Mouse (Mus musculus) lung, embryonic 14.5 days (tissue): ENCODE data around the gene Slc25a24. TPM values are rescaled to one million over a fixed set of nuclear protein-coding genes. Genes with fewer than 3 reads are reported as not detected.

Source experiments
- ATAC-seq: fragments of 200-750 bp; cut with Nextera tagmentation; 2 replicates; pipeline ENCODE4 v1.8.0; 2017; ENCODE audit warnings: mild to moderate bottlenecking, moderate TSS enrichment, moderate library complexity; ENCODE audit not compliant: insufficient read depth
- DNase-seq: peaks from one replicate; pipeline ENCODE4 v3.0.0-alpha.2; 2015
- H3K27ac ChIP-seq: fragments of 300-500 bp; sonication (generic); 2 replicates; pipeline ENCODE4 v1.5.1; 2014; ENCODE audit warnings: low read depth, mild to moderate bottlenecking, moderate library complexity
- H3K27me3 ChIP-seq: fragments of 300-500 bp; sonication (generic); 2 replicates; pipeline ENCODE4 v1.6.1; 2014; ENCODE audit warnings: low read length, control low read depth; ENCODE audit not compliant: insufficient read depth
- H3K36me3 ChIP-seq: fragments of 300-500 bp; sonication (generic); 2 replicates; pipeline ENCODE4 v1.6.1; 2014; ENCODE audit warnings: control low read depth; ENCODE audit not compliant: insufficient read depth
- H3K4me1 ChIP-seq: fragments of 300-500 bp; sonication (generic); 2 replicates; pipeline ENCODE4 v1.6.1; 2014; ENCODE audit warnings: antibody characterized with exemption, control low read depth; ENCODE audit not compliant: insufficient read depth
- H3K4me2 ChIP-seq: fragments of 300-500 bp; sonication (generic); 2 replicates; pipeline ENCODE4 v1.6.1; 2014; ENCODE audit warnings: mild to moderate bottlenecking
- H3K4me3 ChIP-seq: fragments of 300-500 bp; sonication (generic); 2 replicates; pipeline ENCODE4 v1.5.1; 2014; ENCODE audit warnings: low read depth, low read length
- H3K9ac ChIP-seq: fragments of 300-500 bp; sonication (generic); 2 replicates; pipeline ENCODE4 v1.6.1; 2014
- H3K9me3 ChIP-seq: fragments of 300-500 bp; sonication (generic); 2 replicates; pipeline ENCODE4 v1.6.1; 2016; ENCODE audit warnings: low read depth, low read length, control low read depth
- CTCF ChIP-seq: IDR thresholded peaks from 2 replicates; pipeline ENCODE4 v1.5.1; 2016; ENCODE audit warnings: antibody characterized with exemption, low read depth
- WGBS: fragments of 180-500 bp; shearing (Covaris S2); extraction: QIAGEN DNeasy Blood & Tissue Kit; methylation state at CpG from one replicate; pipeline ENCODE4 v1.1.7; 2014; 5-methylcytosine and 5-hydroxymethylcytosine counted together
- polyA plus RNA-seq: library from polyadenylated mRNA; unstranded; fragments of >200 nt; fragmentation: Nextera tagmentation; extraction: Ambion mirVana; gene quantifications from 2 replicates; pipeline ENCODE4 v1.2.1, GENCODE M21; 2014

Slc25a24 gene
- polyA plus RNA-seq, 1 experiment from 2014 or later, result 35.8 TPM

DNA sequence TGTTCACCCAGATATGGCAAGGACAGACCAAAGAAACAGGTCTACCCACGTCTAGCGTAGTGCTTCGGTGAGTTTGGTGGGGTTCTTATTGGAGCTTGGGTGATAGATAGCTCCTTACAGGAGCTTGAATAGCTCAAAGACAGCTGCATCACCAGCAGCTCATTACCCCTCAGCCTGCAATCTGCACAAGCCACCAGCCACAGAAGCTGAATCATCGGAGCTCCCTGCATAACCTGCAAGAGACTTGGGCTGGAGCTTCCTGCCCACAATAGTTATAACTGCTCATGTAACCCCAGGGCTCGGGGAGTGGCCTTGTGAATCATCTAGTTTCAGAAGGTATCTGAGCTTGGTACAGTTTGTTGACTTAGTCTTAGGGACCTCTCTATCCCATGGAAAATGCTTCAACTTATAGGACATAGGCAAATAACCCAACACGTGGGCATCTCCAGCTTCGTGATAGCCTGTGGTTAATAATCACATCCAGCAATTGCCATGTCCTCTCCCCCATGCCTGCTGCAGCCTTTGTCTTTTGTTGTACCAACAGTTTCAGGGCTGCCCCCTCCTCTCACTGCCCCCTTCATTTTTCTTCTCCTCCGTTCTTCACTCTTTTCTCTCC is 42.4 kb downstream of the Slc25a24 start:
- H3K36me3 ChIP-seq, result peaks cover 24% of the 10 kb centered on the region
- H3K4me1 ChIP-seq, result no peaks in the 10 kb centered on the region
- WGBS, result 73% methylated on average over 8 of the region's 8 CpGs
- no peak overlapping the region for H3K9ac ChIP-seq
- no peak overlapping the region for H3K4me3 ChIP-seq
- no peak overlapping the region for H3K4me2 ChIP-seq
- H3K27me3 ChIP-seq, result no peaks in the 10 kb centered on the region
- no peak for DNase-seq
- H3K9me3 ChIP-seq, result no peaks in the 10 kb centered on the region
- no peak overlapping the region for H3K27ac ChIP-seq
- ATAC-seq, result no peak
- no peak for TF ChIP-seq CTCF

DNA sequence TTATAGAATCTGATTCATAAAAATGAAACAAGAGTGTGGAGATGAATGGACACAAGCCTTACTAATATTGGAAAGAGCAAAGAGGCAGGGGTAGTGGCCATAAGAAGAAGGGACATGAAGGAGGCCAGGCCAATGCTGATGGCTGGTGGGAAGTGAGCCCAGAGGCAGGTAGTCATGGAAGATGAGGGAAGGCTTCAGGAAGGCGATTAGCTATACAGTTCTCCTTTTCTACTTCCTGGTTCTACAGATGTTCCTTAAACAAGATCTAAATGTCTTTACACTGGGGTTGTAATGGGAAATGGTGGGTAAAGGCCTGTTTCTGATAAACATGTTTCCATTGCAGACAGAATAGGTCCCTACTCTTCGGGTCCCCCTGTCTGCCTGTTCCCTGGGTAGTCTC is 46.2 kb downstream of the Slc25a24 start:
- TF ChIP-seq CTCF, result no peak
- Histone ChIP-seq H3K27ac (no peak overlapping the region), H3K36me3 (peaks cover 21% of the 10 kb centered on the region), H3K27me3 (no peaks in the 10 kb centered on the region), H3K9ac (no peak overlapping the region), H3K9me3 (no peaks in the 10 kb centered on the region), H3K4me1 (no peaks in the 10 kb centered on the region), H3K4me2 (no peak overlapping the region), H3K4me3 (no peak overlapping the region)
- ATAC-seq (no peak), DNase-seq (no peak)
- WGBS, result 90% methylated on average over 2 of the region's 2 CpGs

- Histone ChIP-seq H3K9me3 (no peaks in the 10 kb centered on the region), H3K4me3 (no peak overlapping the region), H3K4me1 (no peaks in the 10 kb centered on the region), H3K27me3 (no peaks in the 10 kb centered on the region), H3K4me2 (no peak overlapping the region), H3K27ac (no peak overlapping the region), H3K36me3 (peaks cover 4% of the 10 kb centered on the region; the same call in 1 of the 2 replicates), H3K9ac (no peak overlapping the region)
- peak; percentile 90 for TF ChIP-seq CTCF
- 27% methylated on average over 15 of the region's 15 CpGs for WGBS
- DNase-seq (peak; percentile 87), ATAC-seq (peak; percentile 84)
Observed at GRCm38 (mm10) chr3:109171070-109171778, 48.3 kb downstream of the Slc25a24 start.

DNA sequence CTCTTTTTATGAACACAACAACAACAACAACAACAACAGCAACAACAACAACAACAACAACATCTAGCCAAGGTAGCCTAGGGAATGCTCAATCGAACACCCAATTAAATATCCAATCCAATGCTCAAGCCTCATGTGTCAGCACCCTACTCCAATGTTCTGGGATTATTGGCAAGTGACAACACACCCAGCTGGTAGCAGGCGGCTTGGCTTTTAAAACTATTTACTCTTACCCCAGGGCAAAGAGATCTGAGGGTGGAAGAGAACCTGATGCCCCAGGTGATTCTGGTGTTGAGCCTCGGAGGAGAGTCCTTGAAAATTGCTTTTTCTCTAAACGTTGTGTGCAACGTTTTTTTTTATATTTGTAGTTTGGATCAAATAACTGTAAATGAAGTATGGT is 51.4 kb downstream of the Slc25a24 start:
- H3K4me3 ChIP-seq, result no peak overlapping the region
- no peak overlapping the region for H3K4me2 ChIP-seq
- H3K4me1 ChIP-seq, result no peaks in the 10 kb centered on the region
- TF ChIP-seq CTCF, result no peak
- no peaks in the 10 kb centered on the region for H3K9me3 ChIP-seq
- ATAC-seq (no peak), DNase-seq (no peak)
- no peaks in the 10 kb centered on the region for H3K36me3 ChIP-seq
- H3K27ac ChIP-seq, result no peak overlapping the region
- no peak overlapping the region for H3K9ac ChIP-seq
- 72% methylated on average over 5 of the region's 5 CpGs for WGBS
- H3K27me3 ChIP-seq, result no peaks in the 10 kb centered on the region

DNA sequence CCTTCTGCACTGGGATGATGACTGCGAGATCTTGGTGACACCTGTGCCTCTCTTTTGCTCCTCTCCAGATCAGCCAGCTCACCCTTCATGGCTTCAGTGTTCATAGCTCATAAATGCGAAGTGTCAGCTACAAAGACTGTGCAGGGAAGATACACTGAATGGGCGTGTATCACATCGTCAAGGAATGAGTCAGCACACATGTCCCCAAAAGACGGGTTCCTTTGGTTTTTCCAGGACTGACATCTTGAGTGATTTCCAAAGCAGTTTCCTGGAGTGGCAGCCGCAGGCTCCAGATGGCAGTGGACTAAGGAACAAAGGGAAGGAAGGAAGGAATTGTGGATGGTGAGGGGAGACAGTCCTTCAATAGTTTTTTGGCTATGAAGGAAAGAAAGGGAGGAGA is 55.8 kb downstream of the Slc25a24 start:
- peak; percentile 48; the same call in 1 of the 2 replicates for ATAC-seq
- 0 out of 2 replicates have a peak, but pooled peaks cover 3% of the 10 kb centered on the region for H3K4me1 ChIP-seq
- H3K27ac ChIP-seq, result no peak overlapping the region
- H3K36me3 ChIP-seq, result no peaks in the 10 kb centered on the region
- DNase-seq, result peak; percentile 51
- no peak overlapping the region for H3K9ac ChIP-seq
- no peaks in the 10 kb centered on the region for H3K27me3 ChIP-seq
- H3K9me3 ChIP-seq, result no peaks in the 10 kb centered on the region
- no peak overlapping the region for H3K4me3 ChIP-seq
- no peak overlapping the region for H3K4me2 ChIP-seq
- WGBS, result 28% methylated on average over 6 of the region's 6 CpGs
- no peak for TF ChIP-seq CTCF

- peak; percentile 53; the same call in 1 of the 2 replicates for ATAC-seq
Observed at GRCm38 (mm10) chr3:109179528-109180076, 56.7 kb downstream of the Slc25a24 start.

GRCm38 (mm10) chr3:109196166-109196565 is 73.2 kb downstream of the Slc25a24 start:
- Histone ChIP-seq H3K36me3 (no peaks in the 10 kb centered on the region), H3K27me3 (no peaks in the 10 kb centered on the region), H3K4me2 (no peak overlapping the region), H3K4me3 (no peak overlapping the region), H3K4me1 (no peaks in the 10 kb centered on the region), H3K9me3 (no peaks in the 10 kb centered on the region), H3K9ac (no peak overlapping the region), H3K27ac (no peak overlapping the region)
- DNase-seq, result no peak
- no peak for ATAC-seq
- TF ChIP-seq CTCF, result no peak
- WGBS, result 75% methylated on average over 2 of the region's 2 CpGs

More at GRCm38 (mm10) chr3:109179528-109180076, 56.7 kb downstream of the Slc25a24 start:
- WGBS, result 42% methylated on average over 6 of the region's 6 CpGs
- H3K27ac ChIP-seq, result no peak overlapping the region
- no peaks in the 10 kb centered on the region for H3K27me3 ChIP-seq
- H3K36me3 ChIP-seq, result no peaks in the 10 kb centered on the region
- peak; percentile 49 for DNase-seq
- H3K4me2 ChIP-seq, result no peak overlapping the region
- H3K9me3 ChIP-seq, result no peaks in the 10 kb centered on the region
- H3K4me3 ChIP-seq, result no peak overlapping the region
- H3K4me1 ChIP-seq, result 0 out of 2 replicates have a peak, but pooled peaks cover 3% of the 10 kb centered on the region
- TF ChIP-seq CTCF, result no peak
- no peak overlapping the region for H3K9ac ChIP-seq
